Mouse (Mus musculus): ENCODE data around the gene Amacr. TPM values are rescaled to one million over a fixed set of nuclear protein-coding genes. Genes with fewer than 3 reads are reported as not detected.

Amacr gene
- polyA plus RNA-seq, 1 experiment from 2014 or later, result 44.4 TPM

DNA sequence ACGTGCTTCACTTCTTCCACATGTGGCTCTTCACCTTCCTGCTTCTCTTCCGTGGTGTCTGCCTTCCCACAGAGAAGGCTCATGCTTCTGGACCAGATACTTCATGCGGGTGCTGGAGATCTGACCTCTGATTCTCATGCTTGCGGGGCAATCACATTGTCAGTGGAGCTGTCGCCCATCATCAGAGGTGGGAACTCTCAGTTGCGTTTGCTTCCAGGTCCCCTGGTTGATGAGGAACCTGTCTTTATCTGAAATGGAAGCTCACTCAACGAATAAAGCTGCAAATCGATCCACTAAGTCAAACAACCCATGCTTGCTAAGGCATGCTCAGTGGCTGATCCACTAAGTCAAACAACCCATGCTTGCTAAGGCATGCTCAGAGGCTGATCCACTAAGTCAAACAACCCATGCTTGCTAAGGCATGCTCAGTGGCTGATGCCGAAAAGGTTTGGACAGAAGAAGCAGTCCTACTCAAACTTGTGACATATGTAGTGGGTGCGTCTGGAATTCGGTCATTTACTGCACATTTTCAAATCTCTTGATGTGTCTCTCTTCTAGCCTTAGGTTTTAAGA lies 29.5 kb downstream of the Amacr start:
- WGBS, result 92% methylated on average over 11 of the region's 11 CpGs
- ATAC-seq (ENCODE audit: low FRiP score, low TSS enrichment), result no peak
- Histone ChIP-seq H3K4me2 (replicated peaks; ENCODE audit: low read depth, low read length) (no peak overlapping the region), H3K4me3 (ENCODE audit: low read length) (no peak overlapping the region), H3K36me3 (ENCODE audit: insufficient read depth, low read length) (no peaks in the 10 kb centered on the region), H3K9me3 (ENCODE audit: low read length) (no peaks in the 10 kb centered on the region), H3K9ac (replicated peaks; ENCODE audit: low read length) (no peak overlapping the region), H3K27ac (ENCODE audit: low read length) (no peak overlapping the region), H3K4me1 (ENCODE audit: insufficient read depth, low read length) (no peaks in the 10 kb centered on the region), H3K27me3 (ENCODE audit: insufficient read depth, low read length) (no peaks in the 10 kb centered on the region)

DNA sequence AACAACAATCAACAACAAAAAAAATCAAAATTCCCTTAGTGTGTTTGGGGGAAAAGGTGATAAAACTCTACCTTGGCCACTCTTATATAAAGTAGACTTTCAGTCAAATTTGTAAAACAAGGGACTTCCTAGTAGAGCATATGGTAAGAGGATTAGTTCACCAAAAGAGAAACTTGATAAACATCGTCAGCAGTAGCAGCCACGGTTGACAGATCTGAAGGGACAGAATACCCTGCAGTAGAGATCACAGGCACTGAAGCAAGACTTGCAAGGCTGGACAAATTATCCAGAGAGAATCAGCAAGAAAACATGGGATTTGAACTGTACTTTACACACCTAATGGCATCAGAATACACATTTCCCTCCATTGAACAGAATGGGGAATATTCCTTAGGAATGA lies 33.4 kb downstream of the Amacr start:
- Histone ChIP-seq H3K9ac (replicated peaks; ENCODE audit: low read length) (no peak overlapping the region), H3K4me3 (ENCODE audit: low read length) (no peak overlapping the region), H3K4me2 (replicated peaks; ENCODE audit: low read depth, low read length) (no peak overlapping the region), H3K27ac (ENCODE audit: low read length) (no peak overlapping the region), H3K4me1 (ENCODE audit: insufficient read depth, low read length) (no peaks in the 10 kb centered on the region), H3K9me3 (ENCODE audit: low read length) (no peaks in the 10 kb centered on the region), H3K27me3 (ENCODE audit: insufficient read depth, low read length) (no peaks in the 10 kb centered on the region), H3K36me3 (ENCODE audit: insufficient read depth, low read length) (no peaks in the 10 kb centered on the region)
- peak; percentile 71 for ATAC-seq (ENCODE audit: low FRiP score, low TSS enrichment)
- WGBS, result 21% methylated on average over 2 of the region's 2 CpGs

DNA sequence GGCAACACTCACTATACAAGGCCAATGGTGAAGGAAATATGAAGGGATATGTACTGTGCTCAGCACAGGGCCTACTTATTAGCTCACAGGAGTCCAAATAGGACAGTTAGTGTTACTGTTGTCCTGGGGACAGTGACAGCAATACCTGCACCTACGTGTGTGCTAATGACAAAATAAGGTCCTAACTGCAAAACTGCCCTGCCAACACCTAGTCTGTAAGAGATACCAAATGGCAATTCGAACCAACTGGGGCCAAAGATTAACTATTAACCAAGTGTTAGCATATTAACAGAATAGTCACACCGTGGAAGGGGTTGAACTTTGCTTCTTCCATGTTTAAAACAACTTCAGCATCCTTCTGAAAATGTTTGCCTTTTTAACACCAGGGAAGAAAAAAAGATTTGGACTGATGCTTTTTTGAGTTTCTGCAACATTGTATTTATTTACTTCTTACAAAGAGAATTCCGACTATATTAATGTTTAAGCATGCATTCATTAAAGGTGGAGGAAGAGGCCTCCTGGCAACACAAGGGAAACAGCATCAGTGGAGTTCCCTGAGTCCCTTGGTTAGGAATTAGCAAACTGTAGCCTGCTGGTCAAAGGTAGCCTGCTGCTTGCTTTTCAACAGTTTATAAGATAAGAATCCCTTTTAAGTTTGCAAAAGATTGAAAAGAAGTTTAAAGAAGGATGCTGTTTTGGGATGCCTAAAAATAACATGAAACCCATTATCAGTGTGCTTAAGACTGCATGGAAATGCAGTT lies 45.4 kb downstream of the Amacr start:
- 61% methylated on average over 4 of the region's 4 CpGs for WGBS
- no peak overlapping the region for H3K4me3 ChIP-seq (ENCODE audit: low read length)
- H3K9ac ChIP-seq (replicated peaks; ENCODE audit: low read length), result no peak overlapping the region
- peaks cover 5% of the 10 kb centered on the region; the same call in 1 of the 2 replicates for H3K4me1 ChIP-seq (ENCODE audit: insufficient read depth, low read length)
- no peaks in the 10 kb centered on the region for H3K27me3 ChIP-seq (ENCODE audit: insufficient read depth, low read length)
- ATAC-seq (ENCODE audit: low FRiP score, low TSS enrichment), result peak; percentile 69; the same call in 1 of the 2 replicates
- no peaks in the 10 kb centered on the region for H3K36me3 ChIP-seq (ENCODE audit: insufficient read depth, low read length)
- H3K4me2 ChIP-seq (replicated peaks; ENCODE audit: low read depth, low read length), result no peak overlapping the region
- peak overlapping the region; percentile 93 for H3K27ac ChIP-seq (ENCODE audit: low read length)
- H3K9me3 ChIP-seq (ENCODE audit: low read length), result no peaks in the 10 kb centered on the region

DNA sequence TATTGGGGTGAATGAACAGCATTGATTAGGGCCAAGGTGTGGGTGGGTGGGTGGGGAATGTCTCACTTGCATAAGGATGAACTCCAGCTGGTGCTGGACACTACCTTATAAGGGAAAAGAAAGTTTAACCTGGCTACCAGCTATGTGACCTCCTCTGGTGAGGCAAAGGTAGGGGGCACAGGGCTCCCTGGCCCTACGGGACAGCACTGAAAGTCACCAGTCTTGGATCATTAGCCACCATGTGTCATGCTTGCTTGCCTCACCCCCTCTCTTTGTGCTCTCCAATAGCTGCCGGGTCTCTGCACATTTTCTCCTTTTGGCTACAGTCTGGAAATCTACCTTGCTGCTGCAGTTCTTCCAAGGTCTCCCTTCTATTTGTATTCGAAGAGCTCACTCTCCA lies 48.6 kb downstream of the Amacr start:
- peak; percentile 74 for ATAC-seq (ENCODE audit: low FRiP score, low TSS enrichment)
- Histone ChIP-seq H3K9ac (replicated peaks; ENCODE audit: low read length) (no peak overlapping the region), H3K4me1 (ENCODE audit: insufficient read depth, low read length) (peaks cover 5% of the 10 kb centered on the region; the same call in 1 of the 2 replicates), H3K27me3 (ENCODE audit: insufficient read depth, low read length) (peaks cover 21% of the 10 kb centered on the region), H3K27ac (ENCODE audit: low read length) (no peak overlapping the region), H3K36me3 (ENCODE audit: insufficient read depth, low read length) (no peaks in the 10 kb centered on the region), H3K4me2 (replicated peaks; ENCODE audit: low read depth, low read length) (no peak overlapping the region), H3K9me3 (ENCODE audit: low read length) (no peaks in the 10 kb centered on the region), H3K4me3 (ENCODE audit: low read length) (no peak overlapping the region)
- WGBS, result 37% methylated on average over 3 of the region's 3 CpGs

DNA sequence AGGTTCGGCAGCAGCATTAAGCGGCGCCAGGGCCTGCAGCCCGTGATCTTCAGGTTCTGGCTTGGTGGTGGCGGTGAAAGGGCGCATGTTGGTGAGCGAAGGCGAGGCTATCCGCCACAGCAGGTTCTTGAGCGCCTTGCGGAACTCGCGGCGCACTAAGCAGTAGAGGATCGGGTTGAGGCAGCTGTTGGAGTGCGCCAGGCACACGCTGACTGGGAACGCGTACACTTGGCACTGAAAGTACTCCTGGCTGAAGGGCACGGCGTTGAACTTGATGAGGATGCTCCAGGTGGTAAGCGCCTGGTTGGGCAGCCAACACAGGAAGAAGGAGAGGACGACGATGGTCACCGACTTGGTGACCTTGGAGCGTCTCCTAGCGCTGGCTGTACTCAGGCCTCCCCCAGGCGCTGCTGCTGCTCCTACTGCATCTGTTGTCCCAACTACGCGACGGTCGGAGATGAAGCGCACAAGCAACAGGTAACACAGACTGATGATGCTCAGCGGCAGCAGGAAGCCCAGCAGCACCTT lies 54.5 kb downstream of the Amacr start:
- no peak overlapping the region for H3K9ac ChIP-seq (replicated peaks; ENCODE audit: low read length)
- H3K9me3 ChIP-seq (ENCODE audit: low read length), result no peaks in the 10 kb centered on the region
- no peaks in the 10 kb centered on the region for H3K36me3 ChIP-seq (ENCODE audit: insufficient read depth, low read length)
- peaks cover 52% of the 10 kb centered on the region for H3K27me3 ChIP-seq (ENCODE audit: insufficient read depth, low read length)
- WGBS, result 3% methylated on average over 34 of the region's 34 CpGs
- H3K4me2 ChIP-seq (replicated peaks; ENCODE audit: low read depth, low read length), result peak overlapping the region; percentile 58
- peaks cover 24% of the 10 kb centered on the region; the same call in 1 of the 2 replicates for H3K4me1 ChIP-seq (ENCODE audit: insufficient read depth, low read length)
- 0 out of 2 replicates have a peak, but pooled peaks have one; percentile 17 for ATAC-seq (ENCODE audit: low FRiP score, low TSS enrichment)
- H3K27ac ChIP-seq (ENCODE audit: low read length), result no peak overlapping the region
- H3K4me3 ChIP-seq (ENCODE audit: low read length), result peak overlapping the region; percentile 39

DNA sequence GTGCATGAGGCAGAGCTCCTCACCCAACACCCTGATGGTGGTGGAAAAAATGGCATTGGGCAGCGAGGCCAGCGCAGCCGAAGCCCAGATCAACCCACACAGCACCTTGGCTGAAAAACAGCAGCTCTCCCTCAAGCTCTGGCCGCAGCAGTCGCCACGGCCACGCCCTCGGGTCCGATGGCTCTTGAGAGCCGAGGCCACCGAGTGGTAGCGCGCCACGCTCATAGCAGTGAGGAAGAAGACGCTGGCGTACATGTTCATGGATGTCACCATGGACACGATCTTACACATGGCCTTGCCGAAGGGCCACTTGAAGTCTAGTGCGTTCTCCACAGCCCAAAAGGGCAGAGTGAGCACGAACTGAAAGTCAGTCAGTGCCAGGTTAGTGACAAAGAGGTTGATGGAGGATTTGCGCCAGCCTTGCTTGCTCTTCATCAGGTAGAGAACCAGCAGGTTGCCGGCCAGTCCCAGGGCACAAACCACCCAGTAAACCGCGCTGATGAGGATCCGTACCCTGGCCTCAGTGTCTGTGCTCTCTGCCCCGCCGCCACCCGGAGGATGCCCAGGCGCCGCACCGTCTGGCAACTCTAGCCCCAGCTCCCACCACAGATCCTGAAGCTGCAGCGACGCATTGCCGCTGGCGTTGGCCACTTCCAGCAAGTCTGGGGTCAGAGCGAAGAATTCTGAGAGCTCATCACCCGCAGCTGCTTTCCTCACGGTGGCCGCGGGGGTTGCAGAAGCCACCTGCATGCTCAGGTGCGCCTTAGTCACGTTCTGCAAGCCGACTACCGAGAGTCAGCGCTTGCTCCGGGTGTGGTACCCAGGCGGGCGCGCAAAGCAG lies 55.2 kb downstream of the Amacr start:
- Histone ChIP-seq H3K4me2 (replicated peaks; ENCODE audit: low read depth, low read length) (peak overlapping the region; percentile 58), H3K9ac (replicated peaks; ENCODE audit: low read length) (no peak overlapping the region), H3K4me3 (ENCODE audit: low read length) (peak overlapping the region; percentile 39), H3K27me3 (ENCODE audit: insufficient read depth, low read length) (peaks cover 52% of the 10 kb centered on the region), H3K9me3 (ENCODE audit: low read length) (no peaks in the 10 kb centered on the region), H3K36me3 (ENCODE audit: insufficient read depth, low read length) (no peaks in the 10 kb centered on the region), H3K27ac (ENCODE audit: low read length) (no peak overlapping the region), H3K4me1 (ENCODE audit: insufficient read depth, low read length) (peaks cover 24% of the 10 kb centered on the region; the same call in 1 of the 2 replicates)
- WGBS, result 2% methylated on average over 49 of the region's 49 CpGs
- 0 out of 2 replicates have a peak, but pooled peaks have one; percentile 43 for ATAC-seq (ENCODE audit: low FRiP score, low TSS enrichment)

DNA sequence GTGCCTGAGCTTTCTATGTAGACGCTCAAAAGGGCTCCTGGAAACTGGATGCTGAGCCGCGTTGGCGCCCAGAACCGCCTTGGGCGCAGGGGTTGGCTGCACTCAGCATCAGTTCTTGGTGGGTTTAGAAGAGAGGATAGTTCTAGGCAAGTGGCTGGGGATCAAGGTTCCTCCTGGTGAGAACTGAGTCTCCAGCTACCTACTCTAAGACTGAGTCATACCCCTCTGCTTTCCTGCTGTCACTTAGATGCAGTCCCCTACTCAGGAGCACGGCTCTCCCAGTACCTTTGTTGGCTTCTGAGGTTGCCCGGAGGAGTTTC lies 55.8 kb downstream of the Amacr start:
- peak overlapping the region; percentile 39 for H3K4me3 ChIP-seq (ENCODE audit: low read length)
- no peaks in the 10 kb centered on the region for H3K9me3 ChIP-seq (ENCODE audit: low read length)
- H3K4me1 ChIP-seq (ENCODE audit: insufficient read depth, low read length), result peaks cover 24% of the 10 kb centered on the region; the same call in 1 of the 2 replicates
- ATAC-seq (ENCODE audit: low FRiP score, low TSS enrichment), result no peak
- WGBS, result 3% methylated on average over 8 of the region's 8 CpGs
- no peaks in the 10 kb centered on the region for H3K36me3 ChIP-seq (ENCODE audit: insufficient read depth, low read length)
- H3K27me3 ChIP-seq (ENCODE audit: insufficient read depth, low read length), result peaks cover 52% of the 10 kb centered on the region
- H3K4me2 ChIP-seq (replicated peaks; ENCODE audit: low read depth, low read length), result peak overlapping the region; percentile 58
- no peak overlapping the region for H3K27ac ChIP-seq (ENCODE audit: low read length)
- no peak overlapping the region for H3K9ac ChIP-seq (replicated peaks; ENCODE audit: low read length)

DNA sequence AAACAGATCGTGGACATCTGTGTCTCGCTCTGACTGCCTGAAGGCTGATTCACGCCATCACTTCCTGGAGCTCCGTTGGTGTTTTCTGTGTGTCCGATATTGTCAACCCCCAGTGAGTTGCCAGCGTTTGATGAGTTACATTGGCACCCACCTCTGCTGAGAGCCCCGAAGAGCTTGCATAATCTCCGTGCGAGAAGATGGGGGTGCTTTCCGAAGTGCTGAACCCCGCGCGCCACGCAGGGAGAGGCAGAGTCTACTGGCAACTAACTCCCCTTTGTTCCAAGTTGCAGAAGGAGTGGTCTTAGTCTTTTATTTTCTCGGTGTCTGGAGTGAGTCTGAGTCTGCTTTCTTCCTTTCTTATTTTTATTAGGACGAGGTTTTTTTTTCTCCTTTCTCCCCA lies 56.2 kb downstream of the Amacr start, which contains the start of gene Rxfp3:
Gene Rxfp3 (minus strand): TSS at position 281 of the 400 bp plus-strand sequence.
- no peak within 1 kb of the TSS for H3K27ac ChIP-seq (ENCODE audit: low read length)
- H3K27me3 ChIP-seq (ENCODE audit: insufficient read depth, low read length), result peaks cover 52% of the 10 kb centered on the region
- 2% methylated on average over 16 of the region's 16 CpGs for WGBS
- H3K9ac ChIP-seq (replicated peaks; ENCODE audit: low read length), result no peak within 1 kb of the TSS
- H3K36me3 ChIP-seq (ENCODE audit: insufficient read depth, low read length), result no peaks in the 10 kb centered on the region
- no peak for ATAC-seq (ENCODE audit: low FRiP score, low TSS enrichment)
- H3K4me1 ChIP-seq (ENCODE audit: insufficient read depth, low read length), result peaks cover 24% of the 10 kb centered on the region; the same call in 1 of the 2 replicates
- H3K4me2 ChIP-seq (replicated peaks; ENCODE audit: low read depth, low read length), result peak within 1 kb of the TSS; percentile 58
- peak within 1 kb of the TSS; percentile 39 for H3K4me3 ChIP-seq (ENCODE audit: low read length)
- no peaks in the 10 kb centered on the region for H3K9me3 ChIP-seq (ENCODE audit: low read length)

DNA sequence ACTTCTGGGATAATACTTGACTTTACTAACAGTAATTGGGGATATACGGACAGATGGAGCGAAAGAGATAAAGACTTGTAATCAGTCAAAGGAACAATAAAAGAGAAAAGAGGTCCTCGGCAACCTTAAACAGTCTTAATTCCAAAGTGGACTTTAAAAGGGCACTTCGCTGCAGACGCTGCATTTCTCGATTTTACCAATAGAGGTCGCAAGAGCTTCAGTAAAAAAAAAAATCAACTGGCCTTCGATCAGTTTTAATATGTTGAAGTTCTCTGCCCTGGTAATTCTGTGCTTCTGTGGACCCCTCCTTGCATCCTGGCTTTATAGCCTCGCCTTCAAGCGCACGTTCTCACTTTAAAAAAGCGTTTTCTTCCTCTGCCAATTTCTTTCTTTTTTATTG lies 56.9 kb downstream of the Amacr start:
- Histone ChIP-seq H3K27me3 (ENCODE audit: insufficient read depth, low read length) (peaks cover 46% of the 10 kb centered on the region), H3K4me1 (ENCODE audit: insufficient read depth, low read length) (peaks cover 24% of the 10 kb centered on the region; the same call in 1 of the 2 replicates), H3K9me3 (ENCODE audit: low read length) (no peaks in the 10 kb centered on the region), H3K27ac (ENCODE audit: low read length) (no peak overlapping the region), H3K9ac (replicated peaks; ENCODE audit: low read length) (no peak overlapping the region), H3K4me2 (replicated peaks; ENCODE audit: low read depth, low read length) (no peak overlapping the region), H3K36me3 (ENCODE audit: insufficient read depth, low read length) (no peaks in the 10 kb centered on the region), H3K4me3 (ENCODE audit: low read length) (no peak overlapping the region)
- 2% methylated on average over 12 of the region's 12 CpGs for WGBS
- no peak for ATAC-seq (ENCODE audit: low FRiP score, low TSS enrichment)

All from kidney, embryonic 16.5 days (tissue).